Comparison of ENCODE assay signal across 16 mouse cellular contexts in genomic region chr17:48065081-48065501, GRCm38 (mm10). TPM values are rescaled to one million over a fixed set of nuclear protein-coding genes. Genes with fewer than 3 reads are reported as not detected.
DNase-seq lines count a peak whose midpoint lies in the region; ATAC-seq lines count a peak whose summit lies in the region.
"Had no signal": no experiment of that assay in that cellular context is flagged by ENCODE, and none has a peak within 500 bp of the region (broad histone marks: within the 10 kb centered on the region; RNA-seq: fewer than 3 reads in every experiment).

No protein-coding gene starts in this region.

- H3K36me3 ChIP-seq in embryonic facial prominence, embryonic 10.5 days (replicated peaks) = no peaks in the 10 kb centered on the region
- H3K36me3 ChIP-seq in forebrain, embryonic 15.5 days = no peaks in the 10 kb centered on the region
- H3K36me3 ChIP-seq in midbrain, embryonic 14.5 days (ENCODE audit: control insufficient read depth, insufficient read depth, low read length) = no peaks in the 10 kb centered on the region

- peaks cover 24% of the 10 kb centered on the region for H3K27me3 ChIP-seq in embryonic facial prominence, embryonic 10.5 days (replicated peaks; ENCODE audit: low read depth, poor library complexity, severe bottlenecking)
- H3K27me3 ChIP-seq in forebrain, embryonic 15.5 days = no peaks in the 10 kb centered on the region
- no peaks in the 10 kb centered on the region for H3K27me3 ChIP-seq in midbrain, embryonic 14.5 days (ENCODE audit: control insufficient read depth, insufficient read depth, low read length)

- H3K9me3 ChIP-seq in embryonic facial prominence, embryonic 10.5 days = no peaks in the 10 kb centered on the region
- H3K9me3 ChIP-seq in forebrain, embryonic 15.5 days = no peaks in the 10 kb centered on the region
- H3K9me3 ChIP-seq in midbrain, embryonic 14.5 days (ENCODE audit: control insufficient read depth, low read length) = no peaks in the 10 kb centered on the region

- WGBS in embryonic facial prominence, embryonic 10.5 days = 32% methylated on average over 5 of the region's 5 CpGs
- 12% methylated on average over 5 of the region's 5 CpGs for WGBS in forebrain, embryonic 15.5 days
- WGBS in midbrain, embryonic 14.5 days = 6% methylated on average over 5 of the region's 5 CpGs

- H3K4me1 ChIP-seq in embryonic facial prominence, embryonic 10.5 days = peaks cover 45% of the 10 kb centered on the region
- H3K4me1 ChIP-seq in forebrain, embryonic 15.5 days = peaks cover 15% of the 10 kb centered on the region
- peaks cover 8% of the 10 kb centered on the region; the same call in 1 of the 2 replicates for H3K4me1 ChIP-seq in midbrain, embryonic 14.5 days (ENCODE audit: control insufficient read depth, insufficient read depth, low read length)

- peak; percentile 20 for DNase-seq in embryo, embryonic 11 days
- no peak for DNase-seq in embryo, embryonic 10 days (ENCODE audit: low spot score)
- no peak for DNase-seq in embryonic facial prominence, embryonic 10.5 days (ENCODE audit: low spot score)
- DNase-seq in midbrain, embryonic 14.5 days = peak; percentile 42
- DNase-seq in frontal cortex, postnatal 10 days (ENCODE audit: low spot score in 2 of 2) = no peak
- no peak for DNase-seq in adrenal gland, adult 18-20 months (ENCODE audit: low spot score in 2 of 2)
- no peak for DNase-seq in cerebellum, adult 8-10 months
- DNase-seq: cerebellum, adult 11-12 months; gastrocnemius, adult 2 months; heart, adult 2 months; heart, postnatal 10 days; kidney, postnatal 10 days; liver, postnatal 0 days had no signal

- no peak overlapping the region for H3K9ac ChIP-seq in forebrain, embryonic 15.5 days (replicated peaks)
- H3K9ac ChIP-seq in midbrain, embryonic 14.5 days (replicated peaks; ENCODE audit: low read length) = no peak overlapping the region
- H3K9ac ChIP-seq: liver, postnatal 0 days had no signal

- no peak overlapping the region for H3K4me3 ChIP-seq in embryonic facial prominence, embryonic 10.5 days
- H3K4me3 ChIP-seq in forebrain, embryonic 15.5 days = no peak overlapping the region
- no peak overlapping the region for H3K4me3 ChIP-seq in midbrain, embryonic 14.5 days (replicated peaks; ENCODE audit: low read depth, low read length)
- H3K4me3 ChIP-seq: gastrocnemius, adult 2 months; heart, adult 2 months had no signal

- no peak overlapping the region for H3K4me2 ChIP-seq in forebrain, embryonic 15.5 days (replicated peaks)
- H3K4me2 ChIP-seq in midbrain, embryonic 14.5 days (ENCODE audit: low read length) = no peak overlapping the region

- ATAC-seq in forebrain, embryonic 15.5 days (replicated peaks) = peak; percentile 88
- no peak for ATAC-seq in midbrain, embryonic 14.5 days (ENCODE audit: low FRiP score, low TSS enrichment)
- ATAC-seq: liver, postnatal 0 days had no signal

- peak overlapping the region; percentile 74; the same call in 1 of the 2 replicates for H3K27ac ChIP-seq in embryonic facial prominence, embryonic 10.5 days (replicated peaks)
- H3K27ac ChIP-seq in forebrain, embryonic 15.5 days (replicated peaks) = peak overlapping the region; percentile 37; the same call in 1 of the 2 replicates
- H3K27ac ChIP-seq in midbrain, embryonic 14.5 days (replicated peaks; ENCODE audit: low read depth, low read length) = no peak overlapping the region
- H3K27ac ChIP-seq: gastrocnemius, adult 2 months; heart, adult 2 months had no signal

RNA-seq across cellular contexts. Expression of gene 1700067P10Rik, which starts 24.0 kb away (rescaled TPM):
- not detected in 2 replicates for polyA plus RNA-seq in embryonic facial prominence, embryonic 10.5 days (2016; fragmentation: Nextera tagmentation; extraction: Ambion mirVana)
- not detected in 2 replicates for polyA plus RNA-seq in forebrain, embryonic 15.5 days (2015; fragmentation: Nextera tagmentation; extraction: Ambion mirVana)
- not detected in 2 replicates for polyA plus RNA-seq in midbrain, embryonic 14.5 days (2014; fragmentation: Nextera tagmentation; extraction: Ambion mirVana)
- total RNA-seq in adrenal gland, adult 18-20 months (2021) = not detected
- total RNA-seq: gastrocnemius, adult 2 months; heart, adult 2 months; heart, postnatal 10 days had no signal
- polyA plus RNA-seq: heart, adult 2 months; intestine, embryonic 14.5 days; liver, postnatal 0 days; small intestine, adult 2 months had no signal

RNA-seq across cellular contexts. Expression of gene 1700122O11Rik, which starts 27.0 kb away (rescaled TPM):
- polyA plus RNA-seq in embryonic facial prominence, embryonic 10.5 days (2016; fragmentation: Nextera tagmentation; extraction: Ambion mirVana) = not detected in 2 replicates
- not detected in 2 replicates for polyA plus RNA-seq in forebrain, embryonic 15.5 days (2015; fragmentation: Nextera tagmentation; extraction: Ambion mirVana)
- not detected in 2 replicates for polyA plus RNA-seq in midbrain, embryonic 14.5 days (2014; fragmentation: Nextera tagmentation; extraction: Ambion mirVana)
- not detected for total RNA-seq in adrenal gland, adult 18-20 months (2021)
- total RNA-seq: gastrocnemius, adult 2 months; heart, adult 2 months; heart, postnatal 10 days had no signal
- polyA plus RNA-seq: heart, adult 2 months; intestine, embryonic 14.5 days; liver, postnatal 0 days; small intestine, adult 2 months had no signal

Comparison
In these comparisons a context has a peak if more than half of its experiments do, and no peak if none do; other contexts are left out.
1. DNase-seq: peak in embryo, embryonic 11 days (single experiment) and midbrain, embryonic 14.5 days (single experiment); none in embryo, embryonic 10 days (single experiment), embryonic facial prominence, embryonic 10.5 days (single experiment), frontal cortex, postnatal 10 days (0 of 2), adrenal gland, adult 18-20 months (0 of 2) and cerebellum, adult 8-10 months (single experiment).